Mouse (Mus musculus) granulocyte monocyte progenitor cell, adult 5-6 weeks (primary cell): ENCODE results near the gene Htr5a. TPM values are rescaled to one million over a fixed set of nuclear protein-coding genes. Genes with fewer than 3 reads are reported as not detected.

Experiments
- ATAC-seq: replicated peaks from 2 replicates; pipeline ENCODE4 v1.8.0; 2016; ENCODE audit warnings: mild to moderate bottlenecking, moderate TSS enrichment, inconsistent platforms; ENCODE audit not compliant: poor library complexity, severe bottlenecking
- total RNA-seq, 2 experiments: library from RNA; stranded (forward) in 1 of 2; stranded (reverse) in 1 of 2; fragments of 200-712, 200-1000 nt in 1 of 2; fragments of >200 nt in 1 of 2; fragmentation: Nextera tagmentation in 1 of 2; gene quantifications; 2 replicates each; pipeline ENCODE4 v1.2.3; 2014 to 2017

Htr5a gene
- 0.21 TPM in 1 of 2 replicates, not detected in the other for total RNA-seq (2014; fragmentation: Nextera tagmentation)
- total RNA-seq (2017) = not detected in 2 replicates

GRCm38 (mm10) chr5:27841701-27842295 is at the start of gene Htr5a:
Htr5a (plus strand) TSS chr5:27842149.
- peak; percentile 17; the same call in 1 of the 2 replicates for ATAC-seq

GRCm38 (mm10) chr5:27792173-27792470 is 49.8 kb upstream of the Htr5a start:
- peak; percentile 6 for ATAC-seq

DNA sequence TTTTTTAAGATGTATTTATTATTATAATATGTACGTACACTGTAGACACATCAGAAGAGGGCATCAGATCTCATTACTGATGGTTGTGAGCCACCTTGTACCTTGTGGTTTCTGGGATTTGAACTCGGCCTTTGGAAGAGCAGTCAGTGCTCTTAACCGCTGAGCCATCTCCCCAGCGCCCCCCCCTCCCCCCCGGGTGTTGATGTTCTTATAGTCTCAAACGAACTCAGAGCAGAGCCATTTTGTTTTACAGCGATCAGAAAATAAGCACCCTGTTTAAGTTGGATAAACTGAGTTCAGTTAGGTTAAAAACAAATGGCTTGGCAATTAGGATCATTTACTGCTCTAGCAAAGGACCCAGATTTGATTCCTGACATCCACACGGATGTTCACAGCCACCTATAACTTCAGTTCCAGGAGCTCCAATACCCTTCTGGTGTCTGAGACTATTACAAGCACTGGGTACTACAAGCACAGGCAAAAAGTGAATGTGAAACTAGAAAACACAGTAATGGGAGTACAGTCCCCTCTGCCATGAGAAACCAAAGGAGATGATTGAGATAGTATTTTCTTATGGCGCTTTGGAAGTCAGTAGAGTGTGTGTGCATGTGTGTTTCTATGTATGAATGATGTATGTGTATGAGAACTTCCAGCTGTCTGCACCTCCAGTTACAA is 49.3 kb upstream of the Htr5a start:
- no peak for ATAC-seq

DNA sequence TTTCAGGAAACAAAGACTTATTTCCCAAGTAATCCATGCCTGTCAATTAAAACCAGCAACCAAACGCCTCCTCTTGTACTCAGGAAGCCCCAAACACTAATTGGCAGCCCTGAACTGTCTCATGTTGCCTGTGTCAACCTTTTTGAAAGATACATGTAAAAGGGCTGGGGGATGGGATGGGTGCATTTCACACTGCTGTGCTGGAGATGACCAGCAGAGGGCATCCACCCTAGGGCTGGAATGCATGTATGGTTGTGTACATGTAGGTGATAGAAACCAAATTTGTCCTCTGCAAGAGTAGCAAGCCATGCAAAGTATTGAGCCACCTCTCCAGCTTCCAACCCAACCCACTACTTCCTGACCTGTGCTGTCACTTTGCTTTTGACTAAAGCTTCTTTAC is 48.0 kb upstream of the Htr5a start:
- peak; percentile 53 for ATAC-seq

GRCm38 (mm10) chr5:27814282-27814681 is 27.7 kb upstream of the Htr5a start:
- no peak for ATAC-seq

DNA sequence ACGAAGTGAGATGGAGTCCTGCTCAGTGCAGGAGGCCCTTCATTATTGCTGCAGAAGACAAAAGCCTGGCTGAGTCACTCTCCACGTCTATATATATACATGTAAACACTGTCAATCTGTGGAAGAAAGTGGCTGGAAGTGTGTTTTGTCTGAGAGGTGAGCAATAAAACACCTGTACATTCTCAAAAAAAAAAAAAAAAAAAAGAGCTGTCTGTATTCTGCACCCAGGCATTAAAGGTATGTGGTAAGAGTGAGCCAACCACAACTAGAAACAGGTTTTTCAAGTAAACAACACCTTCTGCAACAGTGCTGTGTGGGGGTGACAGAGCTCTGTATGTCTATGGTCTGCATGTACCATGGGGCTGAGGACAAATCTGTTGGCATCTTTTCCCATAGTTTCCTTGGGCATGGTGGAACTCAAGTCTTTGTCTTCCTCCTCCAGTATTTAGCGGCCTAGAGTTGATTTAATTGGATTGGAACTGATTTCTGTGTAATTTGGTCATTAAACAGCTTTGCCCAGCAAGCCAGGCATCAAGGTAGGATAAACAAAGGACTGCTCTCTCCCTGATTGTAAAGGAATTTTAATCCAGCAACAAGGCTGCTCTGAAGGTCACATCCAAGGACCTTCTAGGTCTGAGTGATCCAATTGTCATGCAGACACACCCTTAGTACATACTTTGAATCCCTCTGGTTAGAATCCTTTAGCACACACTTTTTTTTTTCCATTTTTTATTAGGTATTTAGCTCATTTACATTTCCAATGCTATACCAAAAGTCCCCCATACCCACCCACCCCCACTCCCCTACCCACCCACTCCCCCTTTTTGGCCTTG is 22.9 kb upstream of the Htr5a start:
- ATAC-seq = no peak

- ATAC-seq = no peak
Observed at GRCm38 (mm10) chr5:27821161-27821560, 20.8 kb upstream of the Htr5a start.

GRCm38 (mm10) chr5:27827971-27828370 is 14.0 kb upstream of the Htr5a start:
- no peak for ATAC-seq

DNA sequence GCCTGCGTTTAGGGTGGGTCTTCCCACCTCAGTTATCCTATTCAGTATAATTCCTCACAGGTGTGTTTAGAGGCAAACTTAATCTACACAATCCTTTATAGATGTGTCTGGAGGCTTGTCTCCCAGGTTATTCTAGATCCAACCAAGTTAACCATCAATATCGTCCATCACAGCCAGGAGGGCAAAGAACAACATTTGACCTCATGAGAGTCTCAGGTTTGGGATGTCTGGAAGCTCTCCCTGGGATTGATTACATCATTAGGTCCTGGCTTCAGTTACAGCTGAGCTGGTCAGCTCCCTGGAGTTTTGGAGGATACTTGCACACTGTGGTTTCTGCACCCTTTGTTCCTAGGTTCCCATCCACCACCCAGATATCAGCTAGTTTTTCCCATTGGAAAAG is 6.9 kb upstream of the Htr5a start:
- no peak for ATAC-seq

DNA sequence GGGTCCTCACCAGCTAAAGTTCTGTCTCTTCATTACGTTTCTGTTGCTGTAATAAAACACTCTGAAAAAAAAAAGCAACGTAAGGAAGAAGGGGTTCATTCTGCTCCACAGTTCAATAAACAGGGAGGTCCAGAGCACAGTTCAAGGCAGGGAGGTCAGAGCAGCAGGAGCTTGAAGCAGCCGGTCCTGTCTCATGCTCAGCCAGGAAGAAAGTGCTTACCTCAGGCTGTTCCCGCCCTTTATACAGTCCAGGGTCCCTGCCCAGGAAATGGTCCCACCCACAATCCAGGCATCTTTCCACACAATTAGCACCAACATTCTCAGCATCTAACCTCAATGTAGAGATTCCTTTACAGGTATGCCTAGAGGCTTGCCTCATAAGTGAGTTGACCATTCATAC is 3.9 kb upstream of the Htr5a start:
- no peak for ATAC-seq

GRCm38 (mm10) chr5:27842671-27843320 is 847 bp downstream of the Htr5a start:
- ATAC-seq = no peak

- ATAC-seq = no peak
Observed at GRCm38 (mm10) chr5:27846979-27847378, 5.0 kb downstream of the Htr5a start.

- ATAC-seq = 0 out of 2 replicates have a peak, but pooled peaks have one; percentile 27
Observed at GRCm38 (mm10) chr5:27854290-27854689, 12.3 kb downstream of the Htr5a start.

GRCm38 (mm10) chr5:27855726-27856125 is 13.8 kb downstream of the Htr5a start:
- no peak for ATAC-seq

GRCm38 (mm10) chr5:27873240-27874082 is 31.5 kb downstream of the Htr5a start:
- no peak for ATAC-seq

DNA sequence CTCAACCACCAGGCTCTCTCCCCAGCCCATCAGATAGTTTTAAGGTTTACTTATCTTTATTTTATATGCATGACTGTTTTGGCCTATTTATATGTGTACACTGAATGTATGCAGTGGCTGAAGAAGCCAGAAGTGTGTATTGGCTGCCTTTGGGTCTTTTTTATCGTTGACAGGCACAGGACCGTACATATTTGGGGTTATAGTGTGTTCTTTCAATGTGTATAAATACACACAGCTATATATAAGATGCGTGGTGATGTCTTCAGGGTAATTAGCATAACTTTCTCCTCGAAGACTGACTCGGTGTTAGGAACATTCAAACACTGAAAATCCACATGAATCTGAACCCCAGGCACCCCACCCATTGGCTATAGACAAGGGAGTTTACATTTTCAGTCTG is 32.3 kb downstream of the Htr5a start:
- ATAC-seq = no peak

DNA sequence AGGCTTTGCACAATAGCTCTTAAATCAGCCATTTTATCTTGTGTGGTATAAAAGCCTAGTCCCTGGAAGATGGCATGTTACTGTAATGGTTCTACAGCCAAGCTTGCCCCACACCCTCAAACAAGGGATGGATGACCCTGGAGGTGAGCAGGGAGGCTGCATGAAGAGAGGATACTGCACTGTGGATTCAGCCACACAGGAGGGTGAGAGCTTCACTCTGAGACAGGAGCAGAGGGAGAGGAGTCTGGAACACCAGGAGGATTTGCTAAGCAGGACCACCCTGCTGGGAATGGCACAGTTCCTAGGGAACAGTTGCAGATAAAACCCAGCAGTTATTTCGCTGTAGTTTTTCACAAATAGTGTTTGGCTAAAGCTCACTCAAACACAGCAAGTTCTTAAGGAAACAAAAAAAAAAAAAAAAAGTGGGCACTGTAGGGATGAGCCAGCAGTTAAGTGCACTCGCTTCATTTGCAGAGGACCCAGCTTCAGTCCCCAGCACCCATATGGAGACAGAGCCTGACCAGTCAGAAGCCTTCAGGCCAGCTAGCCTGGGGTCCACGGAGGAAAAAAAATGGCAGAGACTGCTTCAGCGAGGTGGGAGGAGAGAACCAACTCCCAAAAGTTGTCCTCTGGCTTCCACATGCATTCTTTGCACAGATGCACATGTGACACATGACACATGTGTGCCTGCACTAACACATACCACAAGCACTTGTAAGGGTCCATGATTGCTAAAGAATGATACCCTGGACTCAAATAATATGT is 33.6 kb downstream of the Htr5a start:
- no peak for ATAC-seq

- no peak for ATAC-seq
Observed at GRCm38 (mm10) chr5:27878356-27878755, 36.4 kb downstream of the Htr5a start.

GRCm38 (mm10) chr5:27879726-27880125 is 37.8 kb downstream of the Htr5a start:
- no peak for ATAC-seq
